Mouse (Mus musculus) stomach, postnatal 0 days (tissue): ENCODE results near the gene Nfic.

ENCODE experiments used
- CTCF ChIP-seq: IDR thresholded peaks from 2 replicates; pipeline ENCODE4 v1.5.1; 2016; ENCODE audit warnings: antibody characterized with exemption, low read depth, mild to moderate bottlenecking, moderate library complexity
- EP300 ChIP-seq: optimal IDR thresholded peaks from 2 replicates; pipeline ENCODE3; 2016; ENCODE audit warnings: antibody characterized with exemption

- TF ChIP-seq CTCF, result no peak
- no peak for TF ChIP-seq EP300
Measured at GRCm38 (mm10) chr10:81459399-81459798, 4.0 kb upstream of the Nfic start.
